Mouse (Mus musculus) layer of hippocampus, adult 9-11 months (tissue): ENCODE results near the gene Myo5c.
A peak's percentile ranks its signal among the peaks of the same experiment; 100 is the strongest.
"Not testable (repeated sequence)": the region's sequence is repeated elsewhere in the genome, so short reads cannot be mapped to it uniquely, and the experiment has no call there.

Experiments
- DNase-seq: peaks from one replicate; pipeline ENCODE4 v3.0.0; 2022

Myo5c gene

GRCm38 (mm10) chr9:75244527-75244926 is 12.7 kb downstream of the Myo5c start:
- DNase-seq: no peak

GRCm38 (mm10) chr9:75246080-75246930 is 14.5 kb downstream of the Myo5c start:
- no peak for DNase-seq

GRCm38 (mm10) chr9:75247870-75248269 is 16.1 kb downstream of the Myo5c start:
- no peak for DNase-seq

- DNase-seq: no peak
These were observed 16.5 kb downstream of the Myo5c start for GRCm38 (mm10) chr9:75248359-75248758.

GRCm38 (mm10) chr9:75248874-75249273 is 17.1 kb downstream of the Myo5c start:
- no peak for DNase-seq

GRCm38 (mm10) chr9:75253158-75253557 is 21.3 kb downstream of the Myo5c start:
- not testable (repeated sequence) for DNase-seq

GRCm38 (mm10) chr9:75253766-75254165 is 21.9 kb downstream of the Myo5c start:
- DNase-seq: no peak

- DNase-seq: peak; percentile 77
These were observed 22.6 kb downstream of the Myo5c start for GRCm38 (mm10) chr9:75254196-75254955.

- DNase-seq: no peak
These were observed 24.2 kb downstream of the Myo5c start for GRCm38 (mm10) chr9:75255820-75256545.

- no peak for DNase-seq
These were observed 27.0 kb downstream of the Myo5c start for GRCm38 (mm10) chr9:75258792-75259191.

- DNase-seq: no peak
These were observed 27.8 kb downstream of the Myo5c start for GRCm38 (mm10) chr9:75259656-75260055.

- DNase-seq: no peak
These were observed 29.6 kb downstream of the Myo5c start for GRCm38 (mm10) chr9:75261332-75261872.

- no peak for DNase-seq
These were observed 30.5 kb downstream of the Myo5c start for GRCm38 (mm10) chr9:75262235-75262826.

- no peak for DNase-seq
These were observed 32.3 kb downstream of the Myo5c start for GRCm38 (mm10) chr9:75264008-75264718.

GRCm38 (mm10) chr9:75267147-75267546 is 35.3 kb downstream of the Myo5c start:
- no peak for DNase-seq

- no peak for DNase-seq
These were observed 38.6 kb downstream of the Myo5c start for GRCm38 (mm10) chr9:75270382-75270781.

- no peak for DNase-seq
These were observed 39.7 kb downstream of the Myo5c start for GRCm38 (mm10) chr9:75271539-75271938.

- no peak for DNase-seq
These were observed 41.8 kb downstream of the Myo5c start for GRCm38 (mm10) chr9:75273646-75274045.

GRCm38 (mm10) chr9:75274486-75274885 is 42.7 kb downstream of the Myo5c start:
- no peak for DNase-seq

GRCm38 (mm10) chr9:75275051-75275450 is 43.2 kb downstream of the Myo5c start:
- no peak for DNase-seq

GRCm38 (mm10) chr9:75280814-75281213 is 49.0 kb downstream of the Myo5c start:
- DNase-seq: no peak

- no peak for DNase-seq
These were observed 50.4 kb downstream of the Myo5c start for GRCm38 (mm10) chr9:75282179-75282578.
